Mouse (Mus musculus) heart, postnatal 4 days (tissue): ENCODE measurements at regions not wholly inside any gene's neighbourhood (a gene's known extent, or its start where the extent isn't known, plus 50 kb on each side); places are given as distances from the start of the nearest gene placed in this dataset.

Source experiments
- DNase-seq: peaks from one replicate; pipeline ENCODE4 v3.0.0; 2021

DNA sequence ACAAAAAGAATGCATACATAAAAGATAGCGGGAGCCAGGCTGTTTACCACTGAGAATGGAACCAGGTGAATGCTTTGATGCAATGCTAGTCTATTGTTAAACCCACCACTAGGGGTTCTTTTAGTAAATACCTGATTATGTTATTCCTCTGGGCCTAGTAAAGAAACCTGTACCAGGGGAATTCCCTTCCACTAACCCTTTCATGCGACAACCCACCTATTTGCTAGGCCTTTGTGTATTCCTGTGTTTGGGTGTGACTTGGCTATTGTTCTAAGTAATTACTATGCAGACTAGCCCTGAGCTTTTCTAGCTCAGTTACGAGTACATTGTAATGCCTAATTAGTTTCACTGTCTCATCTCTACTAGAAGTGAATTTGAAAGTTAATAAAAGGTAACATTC, 95.9 kb upstream of the 1700066M21Rik start:
- DNase-seq: no peak

DNA sequence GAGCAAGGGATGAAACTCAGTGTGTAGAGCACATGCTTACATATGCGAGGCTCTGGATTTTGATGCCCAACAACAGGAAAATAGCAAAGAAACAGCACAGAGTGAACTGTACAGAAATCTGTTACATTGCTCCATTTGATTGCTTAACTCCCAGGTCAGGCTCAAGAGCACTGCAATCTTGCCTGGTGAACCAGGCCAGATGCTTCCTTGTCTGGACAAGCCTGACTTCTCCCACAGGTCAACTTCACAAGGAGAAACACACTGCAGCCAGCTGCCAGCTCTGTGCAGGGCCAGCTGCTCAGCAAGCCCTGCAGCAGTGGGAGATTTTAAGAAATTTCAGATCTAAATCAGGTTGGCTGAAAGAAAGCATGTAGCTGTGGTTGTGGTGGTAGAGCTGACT, 81.2 kb upstream of the 1700066M21Rik start:
- no peak for DNase-seq

GRCm38 (mm10) chr1:57298557-57298956, 78.9 kb upstream of the 1700066M21Rik start:
- DNase-seq: no peak

GRCm38 (mm10) chr1:57301260-57301979, 76.0 kb upstream of the 1700066M21Rik start:
- DNase-seq: no peak

- no peak for DNase-seq
These were observed 75.5 kb upstream of the 1700066M21Rik start for GRCm38 (mm10) chr1:57301980-57302331.

DNA sequence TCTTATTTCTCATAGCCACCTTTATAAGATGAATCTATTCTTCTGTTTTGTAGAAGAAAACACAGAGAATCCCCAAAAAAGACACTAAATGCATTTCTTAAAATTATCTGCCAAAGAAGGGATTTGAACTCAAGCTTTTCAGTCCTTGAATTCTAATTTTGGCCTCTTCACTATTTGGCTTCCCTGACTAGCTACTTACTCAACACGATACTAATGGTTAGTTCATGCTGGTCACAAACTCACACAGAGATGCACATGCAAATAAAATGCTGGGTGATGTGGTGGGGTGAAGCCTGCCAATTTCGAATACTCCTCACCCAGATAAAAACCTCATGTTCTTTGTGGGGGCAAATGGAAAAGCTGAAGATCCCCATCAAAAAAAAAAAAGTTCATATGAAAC, 72.7 kb upstream of the 1700066M21Rik start:
- DNase-seq: no peak

DNA sequence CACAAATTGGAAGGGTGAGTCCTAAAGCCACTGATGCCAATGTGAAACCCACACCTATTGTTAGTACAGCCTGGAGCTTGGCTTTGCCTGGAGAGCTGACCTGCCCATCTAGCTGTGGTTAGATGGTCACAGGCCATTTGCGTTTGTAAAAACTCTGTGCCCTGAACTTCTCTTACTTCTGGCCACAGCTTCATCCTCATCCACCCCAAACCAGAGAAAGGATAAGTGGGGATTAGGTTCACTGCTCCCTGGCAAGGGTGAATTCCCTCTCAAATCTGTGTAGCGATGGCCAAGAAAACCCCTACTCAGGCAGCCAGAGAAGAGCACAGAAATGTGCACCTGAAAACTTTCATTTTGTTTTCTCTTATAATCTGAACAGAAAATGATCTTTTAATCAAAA, 54.9 kb upstream of the 1700066M21Rik start:
- no peak for DNase-seq

DNA sequence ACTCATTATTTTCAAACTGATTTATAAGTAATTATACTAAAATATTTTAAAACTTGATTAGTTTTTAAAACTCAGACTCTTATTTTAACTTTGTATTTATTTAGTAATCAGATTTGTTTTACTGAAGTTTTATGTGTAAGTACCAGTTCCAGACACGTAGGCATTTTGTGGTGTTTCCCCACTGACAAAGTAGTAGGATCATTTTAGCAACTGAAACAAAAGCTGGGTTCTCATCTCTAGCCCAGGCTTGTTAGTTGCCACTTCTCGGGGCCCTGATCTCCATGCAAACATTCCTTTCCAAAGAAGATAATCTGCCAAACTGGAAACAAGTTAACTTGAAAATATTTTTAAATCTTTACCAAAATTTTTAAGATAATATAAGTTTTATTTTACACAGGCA, 54.3 kb upstream of the 1700066M21Rik start:
- DNase-seq: no peak

DNA sequence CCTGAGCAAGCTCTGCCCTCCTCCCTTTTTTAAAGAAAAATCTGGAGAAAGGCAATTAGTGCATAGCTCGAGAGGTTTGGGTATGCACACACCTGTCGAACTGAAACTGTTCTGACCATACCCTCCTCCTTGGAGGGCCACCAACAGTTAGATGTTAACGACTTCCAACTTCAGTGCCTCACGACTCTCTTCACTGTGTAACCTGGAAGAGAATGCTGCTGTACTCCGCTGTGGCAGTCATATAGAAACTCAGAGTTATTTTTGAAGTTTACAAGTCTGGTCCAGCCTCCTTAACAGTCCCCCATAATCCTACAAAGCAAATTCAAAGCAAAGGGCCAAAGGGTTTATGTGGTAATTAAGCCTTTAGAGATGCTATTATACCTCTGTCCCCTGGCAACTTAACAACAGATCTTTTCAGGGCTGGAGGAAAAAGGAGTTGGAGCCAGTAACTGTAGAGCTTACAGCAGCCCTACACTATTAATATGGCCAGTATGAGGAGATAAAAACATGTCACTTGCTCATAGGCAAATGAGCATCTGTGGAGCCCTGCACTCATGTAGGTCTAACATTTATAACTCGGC, 51.7 kb upstream of the 1700066M21Rik start:
- no peak for DNase-seq
